Mouse (Mus musculus) adrenal gland, adult 18-20 months (tissue): ENCODE data around the gene Slc46a2. TPM values are rescaled to one million over a fixed set of nuclear protein-coding genes. Genes with fewer than 3 reads are reported as not detected.

Experiments
- DNase-seq, 2 experiments: peaks; one replicate each; pipeline ENCODE4 v3.0.0; 2021 to 2022; ENCODE audit warnings: low spot score in 2 of 2
- total RNA-seq, 2 experiments: library from RNA; stranded (reverse); gene quantifications; 1 replicate in 1 of 2; 2 replicates in 1 of 2; pipeline ENCODE4 v1.2.3; 2021

The Slc46a2 gene
- total RNA-seq, 2 experiments from 2014 or later, result not detected

- DNase-seq, result no peak
Observed at GRCm38 (mm10) chr4:59859693-59860425, 55.0 kb downstream of the Slc46a2 start.

Other genes starting within 250 kb of the Slc46a2 start
- gene Inip, start 113.5 kb downstream of the Slc46a2 start, total RNA-seq, result 10 to 100 TPM; 17.5 to 17.6 TPM
- gene Snx30, start 109.2 kb downstream of the Slc46a2 start, total RNA-seq, result 1 to 10 TPM; 4.1 to 5.1 TPM
- gene Mup4, start 45.7 kb upstream of the Slc46a2 start, total RNA-seq, result not detected
- not detected for gene Mup6, start 49.2 kb upstream of the Slc46a2 start, total RNA-seq
- gene Mup7, start 155.4 kb upstream of the Slc46a2 start, total RNA-seq, result not detected
- under 1 TPM in 1 of 2 experiments, not detected in 1; 0.40 TPM for gene Mup2, start 239.2 kb upstream of the Slc46a2 start, total RNA-seq